Mouse (Mus musculus): ENCODE results near the gene Vps25.

Vps25 gene

DNA sequence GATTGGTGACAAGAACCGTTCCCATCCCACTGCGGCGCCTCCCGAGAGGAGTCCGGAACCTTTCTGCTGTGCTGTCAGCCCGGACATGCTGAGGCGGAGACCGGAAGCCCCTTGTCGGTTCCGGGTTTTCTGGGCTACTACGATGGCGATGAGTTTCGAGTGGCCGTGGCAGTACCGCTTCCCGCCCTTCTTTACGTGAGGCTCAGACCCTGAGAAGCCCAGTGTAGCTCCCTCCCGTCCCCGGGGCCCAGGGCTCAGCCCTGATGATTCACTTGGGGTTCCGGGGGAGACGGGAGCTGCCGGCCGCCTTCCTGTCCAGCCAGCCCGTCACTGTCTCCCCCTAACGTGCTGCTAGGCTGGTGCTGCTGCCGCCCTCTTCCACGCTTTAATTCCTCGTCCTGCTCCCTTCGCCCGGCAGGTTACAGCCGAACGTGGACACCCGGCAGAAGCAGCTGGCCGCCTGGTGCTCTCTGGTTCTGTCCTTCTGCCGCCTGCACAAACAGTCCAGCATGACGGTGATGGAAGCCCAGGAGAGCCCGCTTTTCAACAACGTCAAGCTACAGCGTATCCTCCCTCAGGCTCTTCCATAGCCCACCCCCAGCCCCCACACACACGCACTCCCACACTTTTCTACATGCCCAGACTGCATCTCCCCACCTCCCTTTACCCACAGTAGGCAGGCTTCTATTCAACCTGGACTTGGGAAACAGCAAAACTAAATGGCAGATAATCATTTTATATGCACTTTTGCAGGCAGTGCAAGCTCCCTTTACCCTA lies at the start of gene Vps25:
Gene Vps25, plus strand, starts transcription at position 95 of the 777 bp plus-strand sequence.
- peak; percentile 77 for DNase-seq

DNA sequence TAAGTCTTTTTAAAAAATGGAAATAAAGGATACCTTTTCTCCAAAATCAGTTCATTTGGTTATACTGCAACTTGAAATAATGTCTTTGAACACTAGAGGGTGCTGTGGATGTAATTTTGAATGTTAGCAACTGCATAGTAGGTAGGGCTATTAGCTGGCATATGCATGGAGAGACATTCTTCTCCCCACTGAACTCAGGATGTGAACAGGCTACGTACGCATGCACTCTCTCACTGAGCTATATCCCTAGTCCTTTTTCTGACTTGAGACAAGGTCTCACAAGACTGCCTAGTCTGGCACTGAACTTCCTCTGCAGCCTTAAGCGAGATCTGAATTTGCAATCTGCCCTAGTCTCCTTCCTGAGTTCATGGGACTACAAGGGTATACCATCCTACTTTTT lies 41.5 kb upstream of the Vps25 start:
- DNase-seq: no peak

DNA sequence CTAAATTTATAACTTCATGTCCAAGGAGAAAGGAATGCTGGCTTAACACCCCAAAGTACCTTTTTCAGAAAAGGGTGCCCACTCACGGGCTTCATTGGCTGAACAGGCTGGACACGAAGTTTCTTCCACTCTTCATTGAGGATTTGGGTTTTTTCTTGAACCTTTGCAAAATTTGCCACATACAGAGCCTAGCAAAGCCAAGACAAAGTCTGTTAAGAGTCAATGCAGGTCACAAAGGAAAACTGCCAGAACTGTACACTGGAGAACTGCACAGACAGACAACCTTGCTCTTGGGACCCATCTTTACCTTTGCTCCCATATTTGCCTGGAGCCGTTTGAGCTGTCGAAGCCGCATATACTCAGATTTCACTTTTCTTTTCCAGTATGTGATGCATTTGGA lies 36.6 kb upstream of the Vps25 start:
- peak; percentile 28 for DNase-seq

DNA sequence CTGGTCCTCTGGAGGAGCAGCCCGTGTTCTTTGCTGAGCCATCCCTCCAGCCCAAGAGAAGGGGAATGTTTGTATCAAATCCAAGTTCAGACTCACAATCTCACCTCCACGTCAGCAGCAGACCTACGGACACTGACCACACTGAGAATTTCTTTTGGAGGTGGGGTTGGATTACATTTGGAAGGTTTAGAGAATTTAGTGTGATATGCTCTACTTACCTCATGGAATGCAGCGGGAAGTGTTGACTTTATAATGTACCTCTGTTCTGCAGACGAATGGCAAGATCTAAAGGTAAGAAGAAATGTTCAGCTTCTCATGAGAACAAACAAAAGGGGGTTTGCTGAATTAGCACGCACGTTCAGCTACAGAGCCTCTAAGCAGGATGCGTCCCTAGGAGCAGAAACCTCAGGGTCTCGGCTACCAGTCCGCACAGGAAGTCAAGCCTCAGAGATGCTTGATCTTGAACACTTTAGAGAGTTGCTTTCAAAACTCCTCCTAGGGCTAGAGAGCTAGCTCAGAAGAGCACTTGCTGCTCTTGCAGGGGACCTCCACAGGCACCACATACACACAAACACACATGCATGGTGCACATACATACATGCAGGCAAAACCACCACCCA lies 35.0 kb upstream of the Vps25 start:
- peak; percentile 51 for DNase-seq

DNA sequence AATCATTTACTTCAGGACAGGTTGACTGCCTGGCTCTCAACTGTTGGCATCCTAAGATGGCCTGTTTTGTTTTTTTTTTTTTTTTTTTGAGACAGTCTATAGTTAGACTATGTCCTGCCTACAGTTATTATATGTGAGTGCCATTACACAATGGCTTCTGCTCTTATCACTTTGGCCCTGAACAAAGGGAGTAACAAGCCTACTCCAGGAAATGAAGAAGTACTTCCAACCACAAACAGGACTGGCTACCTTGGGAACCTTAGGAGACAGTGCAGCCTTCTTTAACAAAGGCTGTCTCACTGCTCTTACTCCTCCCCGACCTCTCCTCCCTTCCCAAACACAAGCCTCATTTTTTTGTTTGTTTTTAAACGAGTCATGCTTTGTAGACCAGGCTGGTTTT lies 32.7 kb upstream of the Vps25 start:
- DNase-seq: no peak

DNA sequence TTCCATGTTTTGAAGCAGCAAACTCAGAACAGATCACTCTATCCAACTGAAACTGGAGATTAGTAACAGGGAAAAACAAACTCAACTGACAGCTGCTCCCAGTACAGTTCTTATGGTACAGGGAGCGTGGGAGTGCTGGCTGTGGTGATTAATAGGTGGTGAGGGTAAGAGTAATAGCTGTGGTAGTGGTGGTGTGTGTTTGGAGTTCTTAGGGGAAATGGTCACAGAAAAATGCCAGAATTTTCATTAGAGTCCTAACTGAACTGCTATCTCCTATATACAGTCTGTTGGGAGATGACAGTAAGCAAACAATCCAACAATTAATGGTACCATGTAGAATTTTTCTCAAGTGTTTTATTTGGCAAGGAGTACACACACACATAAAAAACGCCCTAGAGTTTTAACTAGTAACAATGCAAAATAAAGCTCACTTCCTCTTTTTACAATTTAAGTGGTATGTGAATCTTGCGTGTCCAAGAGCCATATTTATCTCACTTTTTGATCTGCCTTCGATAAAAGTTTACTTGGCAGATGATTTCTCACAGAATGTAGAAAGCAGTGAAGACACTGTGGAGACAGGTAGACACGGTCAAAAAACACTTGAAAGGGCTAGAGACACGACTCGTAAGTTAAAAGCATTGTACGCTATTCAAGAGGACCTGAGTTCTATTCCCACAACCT lies 32.1 kb upstream of the Vps25 start:
- DNase-seq: no peak

DNA sequence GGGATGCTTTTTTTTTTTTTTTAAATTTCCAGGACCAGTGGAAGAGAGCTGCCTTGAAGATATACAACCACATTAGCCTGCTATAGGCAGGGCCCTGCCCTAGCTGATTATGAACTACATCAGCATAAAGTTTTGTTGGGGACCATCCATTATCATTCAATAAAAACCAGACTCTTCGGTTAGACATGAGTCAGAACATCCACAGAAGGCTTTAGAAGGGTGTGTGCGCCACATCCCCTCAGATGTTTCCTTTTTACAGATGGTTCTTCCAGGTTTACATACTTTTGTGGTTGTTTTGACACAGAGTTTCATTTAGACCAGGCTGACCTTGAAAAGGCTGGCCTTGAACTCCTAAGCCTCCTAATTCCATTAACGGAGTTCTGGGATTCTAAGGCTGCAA lies 29.2 kb upstream of the Vps25 start:
- DNase-seq: no peak

DNA sequence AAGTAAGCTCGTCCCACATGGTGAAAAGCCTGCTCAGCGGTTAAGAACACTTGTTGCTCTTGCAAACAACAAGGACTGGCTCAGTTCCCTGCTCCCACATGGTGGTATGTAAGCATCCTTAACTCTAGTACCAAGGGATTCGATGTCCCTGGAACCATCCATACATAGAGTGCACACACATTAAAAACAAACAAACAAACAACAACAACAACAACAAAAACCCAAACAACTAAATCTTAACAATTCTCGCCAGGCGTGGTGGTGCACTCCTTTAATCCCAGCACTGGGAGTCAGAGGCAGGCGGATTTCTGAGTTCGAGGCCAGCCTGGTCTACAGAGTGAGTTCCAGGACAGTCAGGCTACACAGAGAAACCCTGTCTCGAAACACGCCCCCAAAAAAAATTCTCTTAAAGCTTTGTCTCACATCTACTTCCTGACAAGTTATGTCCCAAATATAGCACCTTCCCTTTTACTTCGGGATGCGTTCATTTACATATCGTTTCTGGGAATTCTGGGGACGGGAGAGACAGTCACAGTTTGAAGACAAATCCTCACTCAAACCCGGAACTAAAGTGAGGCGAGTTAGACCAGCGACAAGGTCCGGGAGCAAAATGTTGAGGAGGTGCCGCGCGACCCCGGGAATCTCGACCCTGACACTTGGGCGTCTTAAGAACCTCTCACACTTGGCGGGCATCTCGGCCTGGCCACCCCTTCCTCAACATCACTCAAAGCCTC lies 28.0 kb upstream of the Vps25 start:
- no peak for DNase-seq

DNA sequence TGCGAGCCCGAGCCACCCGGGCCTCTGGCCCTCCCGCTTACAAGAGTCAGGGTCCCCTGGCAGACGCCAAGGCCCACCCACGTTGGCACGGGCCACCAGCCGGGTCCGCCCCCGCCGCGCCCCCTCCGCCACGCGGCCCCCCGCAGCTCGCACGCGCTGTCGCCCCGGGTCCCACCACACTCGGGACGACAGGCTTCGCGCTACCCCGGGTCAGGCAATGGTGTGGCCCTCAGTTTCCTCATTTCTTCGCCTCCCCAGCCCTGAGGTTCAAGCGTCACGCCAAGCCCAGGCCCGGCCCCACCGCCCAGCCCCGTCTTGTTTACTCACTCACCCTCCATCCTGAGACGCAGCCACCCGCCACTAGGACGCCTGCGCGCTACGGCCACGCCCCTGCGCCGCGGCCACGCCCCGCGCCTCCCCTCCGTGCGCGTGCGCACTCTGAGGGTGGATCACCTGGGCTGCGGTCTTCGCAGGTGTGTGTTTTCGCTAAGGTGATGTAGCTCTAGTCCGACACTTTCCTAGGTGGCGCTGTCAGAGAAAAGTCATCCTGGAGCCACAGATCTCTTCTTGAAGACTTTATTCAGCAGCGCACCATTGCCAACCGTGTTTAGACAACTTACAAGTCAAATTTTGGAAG lies 27.3 kb upstream of the Vps25 start, which contains the start of gene Ezh1:
Gene Ezh1, minus strand, starts transcription at position 399 of the 637 bp plus-strand sequence.
- DNase-seq: peak; percentile 96

DNA sequence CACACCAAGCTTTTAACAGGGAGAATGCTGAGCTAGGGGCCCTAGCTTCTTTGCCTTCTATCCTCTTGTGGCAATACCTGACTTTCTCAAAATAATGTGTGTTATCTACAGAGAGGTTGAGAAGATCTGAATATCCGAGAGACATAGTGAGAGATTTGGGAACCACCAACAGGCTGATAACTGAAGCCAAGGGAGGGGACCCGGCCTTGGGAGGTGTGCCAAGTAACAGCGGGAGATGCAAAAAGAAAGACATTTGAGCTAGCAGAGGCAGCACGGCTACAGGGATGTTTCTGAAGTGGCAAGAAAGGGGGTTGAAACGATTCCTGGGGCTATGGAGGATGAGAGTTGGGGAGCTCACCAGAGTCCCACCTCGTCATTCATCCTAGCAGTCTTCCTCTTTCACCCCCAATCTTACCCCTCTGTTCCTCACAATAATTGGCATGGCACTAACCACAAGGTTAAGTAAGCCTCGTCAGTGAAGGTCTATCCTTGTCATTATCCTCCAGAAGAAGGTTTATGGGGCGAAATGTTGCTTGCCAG lies 24.1 kb upstream of the Vps25 start:
- DNase-seq: no peak

DNA sequence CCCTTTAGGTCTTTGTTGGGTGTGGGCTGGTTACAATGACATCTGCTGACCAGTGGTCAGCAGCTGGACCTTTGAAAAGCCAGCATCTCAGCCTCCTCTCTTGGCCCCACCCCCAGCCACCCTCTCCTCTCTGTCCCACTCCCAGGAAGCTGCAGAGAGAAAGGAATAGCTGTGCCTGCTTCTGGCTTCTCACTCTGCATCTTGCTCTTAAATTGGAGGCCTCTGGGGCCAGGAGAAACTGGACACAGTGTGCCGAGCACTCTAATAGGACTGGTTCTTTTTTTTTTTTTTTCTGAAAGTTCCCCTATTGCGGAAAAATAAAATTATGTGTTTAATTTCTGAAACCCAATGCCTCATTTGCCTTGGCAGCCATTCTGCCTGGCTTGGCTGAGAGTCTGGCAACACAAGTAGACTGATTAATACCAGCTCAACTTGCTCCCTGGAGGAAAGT lies 23.4 kb upstream of the Vps25 start:
- no peak for DNase-seq

DNA sequence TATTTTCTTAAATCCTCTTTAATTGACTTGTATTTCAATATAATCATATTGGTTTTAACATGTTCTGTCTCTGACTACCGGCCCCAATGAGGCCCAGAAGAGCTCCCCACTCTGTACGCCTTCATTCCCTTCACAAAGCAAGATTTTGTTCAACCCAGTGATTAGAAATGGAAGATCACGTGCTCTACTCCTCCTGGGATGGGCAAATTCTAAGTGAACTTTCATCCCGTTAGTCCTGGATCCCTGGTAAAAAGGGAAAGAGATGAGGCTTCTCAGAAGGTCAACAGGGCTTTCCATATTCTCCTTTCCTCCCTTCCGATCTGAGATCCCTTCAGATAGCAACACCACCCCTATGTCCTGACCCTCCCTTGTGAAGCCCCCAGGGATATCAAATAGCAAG lies 23.0 kb upstream of the Vps25 start:
- DNase-seq: no peak

DNA sequence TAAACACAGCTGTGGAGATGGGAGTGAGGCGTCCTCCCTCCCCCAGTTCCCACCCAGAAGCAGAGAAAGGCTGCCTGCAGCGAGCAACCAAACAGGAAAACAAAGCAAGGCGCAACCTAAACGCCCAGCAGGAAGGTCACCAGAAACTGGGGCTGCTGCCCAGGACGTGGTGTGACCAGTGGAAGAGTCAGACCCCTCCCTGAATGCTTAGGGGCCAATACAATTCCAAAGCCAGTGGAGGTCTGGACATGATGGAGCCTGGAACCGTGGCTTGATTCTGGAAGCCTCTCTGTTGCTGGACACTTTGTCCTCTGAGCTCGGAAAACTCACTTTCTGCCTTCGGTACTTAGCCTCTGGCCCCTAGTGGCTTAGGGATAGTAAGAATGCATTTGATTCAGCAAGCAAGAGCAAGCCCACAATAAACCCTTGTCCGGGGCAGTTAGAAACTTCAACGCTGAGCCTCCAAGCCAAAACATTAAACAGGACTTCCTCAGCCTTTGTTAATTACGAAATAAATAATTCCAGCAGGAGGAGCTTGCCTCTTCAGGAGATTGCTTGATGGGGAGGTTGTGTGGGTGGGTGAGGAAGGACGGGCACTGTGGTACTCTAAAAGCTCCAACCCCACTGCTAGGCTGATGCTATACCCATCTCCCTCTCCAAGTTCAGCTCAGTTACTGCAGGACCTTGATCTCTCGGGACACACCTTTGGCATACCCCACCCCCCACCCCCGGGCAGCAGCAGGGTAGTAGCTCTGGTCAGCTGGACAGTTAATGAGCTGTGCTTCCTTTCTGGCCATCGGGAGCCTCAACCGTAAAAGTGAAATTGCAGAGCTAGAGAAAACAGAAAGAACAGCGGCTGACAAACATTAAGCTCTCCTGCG lies 22.3 kb upstream of the Vps25 start:
- DNase-seq: peak; percentile 79

DNA sequence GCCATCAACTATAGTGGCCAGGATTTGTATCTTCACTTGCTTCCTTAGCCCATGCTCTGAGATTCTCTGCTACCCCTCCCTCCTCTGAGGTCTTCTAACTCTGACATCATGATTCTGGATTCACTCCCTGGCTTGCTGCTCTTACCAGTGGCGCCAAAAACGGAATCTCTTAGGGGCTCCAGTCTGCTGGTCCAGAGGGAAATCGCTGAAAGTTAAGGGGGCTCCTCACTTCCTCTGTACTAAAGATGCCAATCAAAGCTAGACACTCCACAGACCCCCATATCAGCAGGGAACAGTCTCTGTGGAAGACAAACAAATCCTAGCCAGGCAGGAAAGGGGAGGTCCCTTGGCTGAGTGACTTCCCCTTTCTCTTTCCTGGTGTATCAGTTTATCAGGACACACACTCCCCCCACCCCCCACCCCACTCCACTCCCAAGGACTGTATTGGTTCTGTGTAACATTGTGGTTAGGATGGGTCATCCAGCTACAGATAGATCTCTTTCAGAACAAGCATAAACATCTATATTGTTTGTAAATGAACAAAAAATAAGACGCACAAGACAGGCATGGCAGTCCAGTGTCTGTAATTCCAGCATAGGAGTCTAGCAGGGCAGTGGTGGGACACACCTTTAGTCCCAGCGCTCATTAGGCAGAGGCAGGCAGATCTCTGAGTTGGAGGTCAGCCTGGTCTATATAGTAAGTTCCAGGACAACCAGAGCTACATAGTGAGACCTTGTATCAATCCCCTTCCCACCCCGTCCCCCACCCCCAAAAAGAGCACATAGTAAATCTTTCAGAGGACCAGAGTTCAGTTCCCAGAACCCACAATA lies 21.3 kb upstream of the Vps25 start:
- no peak for DNase-seq

DNA sequence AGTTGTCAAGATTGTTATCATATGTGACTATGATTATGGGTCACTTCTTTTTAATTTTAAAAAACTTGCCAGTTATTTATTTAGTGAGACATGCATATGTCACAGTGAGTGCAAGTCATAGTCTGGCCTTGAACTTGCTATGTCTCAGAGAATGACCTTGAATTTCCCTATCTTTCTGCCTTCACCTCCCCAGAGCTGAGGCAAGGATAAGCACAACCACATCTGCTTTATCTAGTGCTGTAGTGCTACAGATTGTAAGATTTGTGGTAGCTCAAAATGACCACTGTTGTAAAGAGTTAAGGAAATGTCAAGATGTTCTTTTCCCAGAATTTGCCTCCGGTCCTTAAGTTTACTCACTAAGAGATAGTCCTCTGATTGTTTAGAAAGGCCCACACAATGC lies 20.3 kb upstream of the Vps25 start:
- DNase-seq: no peak

DNA sequence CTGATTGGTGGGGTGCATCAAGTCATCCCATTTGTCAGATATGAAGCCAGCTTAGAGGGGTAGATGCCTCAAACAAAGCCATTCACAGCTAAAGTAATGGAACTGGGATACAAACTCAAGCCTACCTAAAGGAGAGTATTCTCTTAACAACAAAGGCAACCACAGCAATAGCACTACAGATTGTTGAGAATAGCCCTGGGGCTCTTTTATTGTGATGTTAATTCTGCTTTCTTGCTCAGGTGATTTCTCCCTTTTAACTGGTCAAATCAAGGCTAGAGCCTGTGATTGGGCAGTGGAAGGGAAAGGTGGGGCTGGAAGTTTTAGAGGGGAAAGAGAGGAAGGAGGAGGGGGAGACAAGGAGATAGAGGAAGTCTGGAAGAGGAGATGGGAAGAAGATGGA lies 19.4 kb upstream of the Vps25 start:
- DNase-seq: no peak

DNA sequence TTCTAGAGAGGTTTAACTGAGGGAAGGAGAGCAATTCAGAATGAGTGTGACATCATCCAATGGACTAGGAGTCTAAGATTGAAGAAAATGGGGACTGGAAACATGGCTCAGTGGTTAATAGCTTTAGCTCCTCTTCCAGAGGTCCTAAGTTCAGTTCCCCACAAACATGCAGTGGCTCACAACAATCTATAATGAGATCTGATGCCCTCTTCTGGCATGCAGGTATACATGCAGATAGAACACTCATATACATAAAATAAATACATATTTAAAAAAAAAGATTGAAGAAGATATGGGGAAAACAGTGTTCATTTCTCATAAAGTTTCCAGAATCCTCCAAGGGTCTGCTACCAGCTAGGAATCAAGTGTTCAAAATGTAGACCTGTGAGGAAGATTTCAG lies 18.1 kb upstream of the Vps25 start:
- no peak for DNase-seq

DNA sequence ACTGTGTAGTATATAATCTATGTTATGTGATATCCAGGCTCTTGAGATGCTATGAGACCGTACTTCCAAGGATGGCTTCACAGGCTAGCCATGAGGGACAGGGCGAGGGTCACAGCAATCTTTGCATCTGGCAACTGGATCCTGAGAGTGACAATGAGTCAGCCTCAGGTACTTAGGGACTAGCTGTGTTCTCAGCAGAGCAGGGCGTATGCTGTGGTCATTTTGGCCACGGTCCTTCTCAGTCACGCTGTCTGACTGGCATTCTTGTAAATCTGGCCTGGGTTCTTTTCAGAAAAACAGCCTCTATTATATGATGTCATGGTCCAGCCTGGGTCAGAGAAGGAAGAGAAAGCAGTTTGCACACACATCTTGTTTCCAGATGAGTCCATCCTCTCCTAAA lies 16.7 kb upstream of the Vps25 start:
- no peak for DNase-seq

DNA sequence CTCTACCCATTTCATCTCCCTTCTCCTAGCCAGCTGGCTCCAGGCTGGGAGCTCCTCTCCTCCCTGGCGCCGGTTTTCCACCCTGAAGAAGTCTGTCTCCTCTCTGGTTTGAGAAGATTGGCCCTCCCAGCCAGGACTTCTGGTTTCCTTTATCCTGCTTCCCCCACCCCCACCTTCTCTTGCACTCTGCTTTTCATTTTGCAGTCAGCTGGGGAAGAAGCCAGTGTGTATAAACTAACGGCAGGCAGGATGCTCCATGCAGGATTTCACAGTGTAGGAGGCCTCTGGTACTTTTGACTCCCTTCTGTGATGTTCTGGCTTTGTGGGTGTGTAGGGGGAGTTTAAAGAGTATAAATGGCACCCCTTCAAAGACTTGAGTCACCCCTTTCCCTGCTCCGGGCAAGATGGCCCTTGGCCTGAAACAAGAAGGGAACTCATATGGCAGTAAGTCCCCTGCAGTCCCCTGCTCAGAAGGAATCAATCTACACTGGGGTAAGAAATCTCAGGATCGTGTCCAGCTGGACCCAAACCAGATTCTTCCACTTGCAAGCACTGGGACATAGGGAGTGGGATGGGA lies 15.3 kb upstream of the Vps25 start:
- DNase-seq: no peak

DNA sequence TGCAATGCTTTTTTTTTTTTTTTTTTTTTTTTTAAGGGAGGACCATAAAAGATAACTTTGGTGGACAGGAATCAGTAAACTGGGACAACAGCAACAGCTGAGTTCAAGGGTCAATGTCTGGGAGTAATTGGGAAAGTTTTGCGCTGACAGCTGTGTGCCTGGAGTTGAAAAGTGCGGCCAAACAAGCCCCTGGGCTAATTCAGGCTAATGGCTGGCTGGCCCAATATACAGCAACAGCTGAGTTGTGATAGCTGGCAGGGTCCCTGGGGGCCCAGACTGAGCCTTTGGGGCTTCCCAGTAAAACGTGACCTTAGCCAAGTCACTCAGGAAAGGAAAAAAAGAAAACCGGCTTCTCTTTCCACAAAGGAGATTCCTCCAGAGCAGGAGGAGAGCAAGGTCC lies 8.4 kb upstream of the Vps25 start:
- DNase-seq: no peak
